Mouse (Mus musculus) common myeloid progenitor, adult 5-6 weeks (primary cell): ENCODE results near the gene Trmt1. TPM values are rescaled to one million over a fixed set of nuclear protein-coding genes. Genes with fewer than 3 reads are reported as not detected.

Experiments
- ATAC-seq: replicated peaks from 2 replicates; pipeline ENCODE4 v1.8.0; 2016; ENCODE audit warnings: low read depth, mild to moderate bottlenecking, moderate TSS enrichment, inconsistent platforms; ENCODE audit not compliant: poor library complexity, severe bottlenecking
- total RNA-seq: library from RNA; stranded (forward); fragments of 200-1000, 187-1606 nt; gene quantifications from 2 replicates; pipeline ENCODE4 v1.2.3, GENCODE M21; 2017

The Trmt1 gene
- total RNA-seq, 1 experiment from 2014 or later = 85.0 TPM

DNA sequence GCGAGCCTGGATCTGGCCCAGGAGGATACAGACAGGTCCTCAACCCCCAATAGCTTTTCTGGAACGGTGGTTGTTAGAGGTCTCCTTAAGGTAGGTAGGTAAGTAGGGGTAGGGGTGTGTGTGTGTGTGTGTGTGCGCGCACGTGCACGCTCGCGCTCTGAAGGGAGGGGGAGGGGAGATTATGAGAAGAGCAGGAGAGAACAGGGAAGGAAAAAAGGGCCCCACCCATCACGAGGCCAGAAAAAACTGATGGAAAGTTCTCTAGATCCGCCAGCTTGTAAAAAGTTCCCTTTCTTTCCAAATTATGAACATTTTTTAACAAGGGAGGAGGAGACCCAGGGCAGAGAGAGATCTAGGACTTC lies 56.9 kb downstream of the Trmt1 start:
- ATAC-seq = no peak

GRCm38 (mm10) chr8:84743517-84744420 lies 57.7 kb downstream of the Trmt1 start:
- ATAC-seq = no peak; the same call in 1 of the 2 replicates

DNA sequence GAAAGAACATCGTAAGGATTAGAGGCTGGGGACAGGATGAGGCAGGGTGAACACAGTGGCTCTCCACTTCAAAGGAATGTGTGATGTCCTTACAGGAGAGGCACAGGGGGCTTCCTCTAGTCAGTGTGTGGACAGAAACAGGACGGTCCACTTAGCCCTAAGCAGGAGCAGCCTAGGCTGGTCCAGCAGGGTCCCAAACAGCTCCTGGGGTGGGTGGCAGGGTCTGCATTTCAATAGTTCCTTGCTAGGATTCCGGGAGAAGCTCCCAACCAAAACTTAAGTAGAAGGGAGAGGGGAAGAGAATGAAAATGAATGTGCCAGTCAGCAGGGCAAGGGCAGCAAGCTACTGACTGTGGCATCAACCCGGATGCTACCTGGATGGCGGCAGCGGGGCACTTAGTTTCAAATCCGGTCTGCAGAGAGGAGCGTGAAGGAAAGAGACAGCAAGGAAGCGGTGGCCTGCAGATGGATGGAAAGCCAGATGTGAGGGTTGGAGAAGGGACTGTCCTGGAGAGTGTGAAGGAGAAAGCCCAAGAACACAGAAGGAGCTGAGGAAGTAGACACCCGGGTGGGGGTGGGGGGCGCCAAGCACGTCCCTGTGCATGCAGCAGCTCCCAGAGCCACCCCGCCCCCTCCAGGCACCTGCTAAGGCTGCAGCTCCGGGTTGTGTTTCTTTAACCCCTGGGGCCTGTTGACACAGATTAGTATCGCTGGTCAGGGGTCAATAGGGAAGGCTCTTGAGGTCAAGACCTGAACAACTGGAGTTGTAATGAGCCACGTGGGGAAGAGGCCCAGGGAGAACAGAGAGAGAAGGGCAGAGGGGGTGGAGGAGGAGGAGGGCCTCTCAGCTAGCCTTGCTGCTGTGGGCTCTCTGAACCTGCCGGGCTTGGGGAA lies 59.2 kb downstream of the Trmt1 start:
- ATAC-seq = no peak; the same call in 1 of the 2 replicates

Other genes with a start within 250 kb of the Trmt1 start
- 73.6 and 80.7 TPM in 2 replicates for gene Ier2, start 23.5 kb upstream of the Trmt1 start, total RNA-seq
- 46.5 and 55.3 TPM in 2 replicates for gene Nacc1, start 1.6 kb downstream of the Trmt1 start, total RNA-seq
- 38.8 and 47.8 TPM in 2 replicates for gene Lyl1, start 15.2 kb downstream of the Trmt1 start, total RNA-seq
- gene G430095P16Rik, start 36.7 kb downstream of the Trmt1 start, total RNA-seq = 13.2 and 22.4 TPM in 2 replicates
- 11.6 and 15.5 TPM in 2 replicates for gene Nfix, start 114.0 kb downstream of the Trmt1 start, total RNA-seq
- gene Dand5, start 136.5 kb downstream of the Trmt1 start, total RNA-seq = 2.8 and 4.1 TPM in 2 replicates
- 56.5 and 63.7 TPM in 2 replicates for gene Gadd45gip1, start 145.2 kb downstream of the Trmt1 start, total RNA-seq
- 30.0 and 45.4 TPM in 2 replicates for gene Rad23a, start 154.4 kb downstream of the Trmt1 start, total RNA-seq
- gene Calr, start 160.6 kb downstream of the Trmt1 start, total RNA-seq = 1,972 and 2,060 TPM in 2 replicates
- 130 and 162 TPM in 2 replicates for gene Farsa, start 170.7 kb downstream of the Trmt1 start, total RNA-seq
- 138 and 142 TPM in 2 replicates for gene Syce2, start 185.8 kb downstream of the Trmt1 start, total RNA-seq
- gene Gcdh, start 207.6 kb downstream of the Trmt1 start, total RNA-seq = 16.4 and 25.2 TPM in 2 replicates
- gene Klf1, start 215.6 kb downstream of the Trmt1 start, total RNA-seq = 71.2 and 79.8 TPM in 2 replicates
- gene Dnase2a, start 222.3 kb downstream of the Trmt1 start, total RNA-seq = 41.0 and 47.0 TPM in 2 replicates